Mouse (Mus musculus): ENCODE results near the gene Gbf1.

GRCm38 (mm10) chr19:46315752-46316610, 163.7 kb downstream of the Gbf1 start:
- no peak for TF ChIP-seq CTCF (IDR thresholded peaks at IDR 0.05)
- no peak for TF ChIP-seq POLR2A (IDR thresholded peaks at IDR 0.05; ENCODE audit: insufficient read depth, low read depth, low read length)
- no peak for TF ChIP-seq EP300 (IDR thresholded peaks at IDR 0.05; ENCODE audit: insufficient read depth, low read depth, low read length)
